Mouse (Mus musculus) ES-E14 (cell line): ENCODE measurements at regions not wholly inside any gene's neighbourhood (a gene's known extent, or its start where the extent isn't known, plus 50 kb on each side); places are given as distances from the start of the nearest gene placed in this dataset.

ENCODE experiments used
- ZC3H11A ChIP-seq: IDR thresholded peaks from 2 replicates; pipeline ENCODE4 v1.6.1; 2012; ENCODE audit warnings: low read depth, mild to moderate bottlenecking, inconsistent platforms, low read length, borderline replicate concordance
- ZNF384 ChIP-seq: IDR thresholded peaks from 2 replicates; pipeline ENCODE4 v1.6.1; 2012; ENCODE audit warnings: low read depth, low read length, inconsistent platforms

GRCm38 (mm10) chr13:94709691-94710573, 78.8 kb upstream of the Tbca start:
- TF ChIP-seq ZC3H11A (no peak), ZNF384 (no peak)
